8 mouse cellular contexts compared by ENCODE assay signal in genomic region chr6:90495282-90495912, GRCm38 (mm10). TPM values are rescaled to one million over a fixed set of nuclear protein-coding genes. Genes with fewer than 3 reads are reported as not detected.
DNase-seq lines count a peak whose midpoint lies in the region; ATAC-seq lines count a peak whose summit lies in the region.
"Had no signal": no experiment of that assay in that cellular context is flagged by ENCODE, and none has a peak within 500 bp of the region (broad histone marks: within the 10 kb centered on the region; RNA-seq: fewer than 3 reads in every experiment).

No protein-coding gene starts in this region.

- no peaks in the 10 kb centered on the region for H3K27me3 ChIP-seq in embryonic facial prominence, embryonic 12.5 days
- no peaks in the 10 kb centered on the region for H3K27me3 ChIP-seq in heart, embryonic 11.5 days (ENCODE audit: control insufficient read depth, insufficient read depth, low read length)
- H3K27me3 ChIP-seq in midbrain, embryonic 14.5 days (ENCODE audit: control insufficient read depth, insufficient read depth, low read length): no peaks in the 10 kb centered on the region

- H3K4me1 ChIP-seq in embryonic facial prominence, embryonic 12.5 days: no peaks in the 10 kb centered on the region
- peaks cover 11% of the 10 kb centered on the region for H3K4me1 ChIP-seq in heart, embryonic 11.5 days (ENCODE audit: control insufficient read depth, insufficient read depth, low read length)
- H3K4me1 ChIP-seq in midbrain, embryonic 14.5 days (ENCODE audit: control insufficient read depth, insufficient read depth, low read length): peaks cover 3% of the 10 kb centered on the region; the same call in 1 of the 2 replicates

- 0 out of 2 replicates have a peak overlapping the region, but pooled peaks have one; percentile 17 for H3K27ac ChIP-seq in embryonic facial prominence, embryonic 12.5 days
- H3K27ac ChIP-seq in heart, embryonic 11.5 days (ENCODE audit: low read depth, low read length): peak overlapping the region; percentile 63
- 0 out of 2 replicates have a peak overlapping the region, but pooled peaks have one; percentile 8 for H3K27ac ChIP-seq in midbrain, embryonic 14.5 days (replicated peaks; ENCODE audit: low read depth, low read length)

- no peak overlapping the region for H3K9ac ChIP-seq in embryonic facial prominence, embryonic 12.5 days
- no peak overlapping the region for H3K9ac ChIP-seq in heart, embryonic 11.5 days (ENCODE audit: low read depth, low read length)
- H3K9ac ChIP-seq in midbrain, embryonic 14.5 days (replicated peaks; ENCODE audit: low read length): no peak overlapping the region

- no peak for ATAC-seq in embryonic facial prominence, embryonic 12.5 days (ENCODE audit: insufficient number of reproducible peaks, insufficient read depth, low FRiP score, low TSS enrichment)
- peak; percentile 52; the same call in 1 of the 2 replicates for ATAC-seq in heart, embryonic 11.5 days (replicated peaks; ENCODE audit: insufficient number of reproducible peaks, low FRiP score, low TSS enrichment)
- peak; percentile 71 for ATAC-seq in midbrain, embryonic 14.5 days (ENCODE audit: low FRiP score, low TSS enrichment)

- no peaks in the 10 kb centered on the region for H3K36me3 ChIP-seq in embryonic facial prominence, embryonic 12.5 days
- no peaks in the 10 kb centered on the region for H3K36me3 ChIP-seq in heart, embryonic 11.5 days (ENCODE audit: control insufficient read depth, insufficient read depth, low read length)
- H3K36me3 ChIP-seq in midbrain, embryonic 14.5 days (ENCODE audit: control insufficient read depth, insufficient read depth, low read length): no peaks in the 10 kb centered on the region

- peak; percentile 57 for DNase-seq in left cerebral cortex, postnatal 4 days
- no peak for DNase-seq in left cerebral cortex, adult 11 months (ENCODE audit: low spot score)
- peak; percentile 67 for DNase-seq in midbrain, embryonic 14.5 days
- no peak for DNase-seq in thymus, adult 18-20 months
- no peak for DNase-seq in testis, postnatal 10 days (ENCODE audit: low spot score)
- DNase-seq: layer of hippocampus, adult 9-11 months had no signal

- no peaks in the 10 kb centered on the region for H3K9me3 ChIP-seq in embryonic facial prominence, embryonic 12.5 days
- H3K9me3 ChIP-seq in heart, embryonic 11.5 days (replicated peaks; ENCODE audit: control insufficient read depth, low read length): no peaks in the 10 kb centered on the region
- H3K9me3 ChIP-seq in midbrain, embryonic 14.5 days (ENCODE audit: control insufficient read depth, low read length): no peaks in the 10 kb centered on the region

- 45% methylated on average over 6 of the region's 7 CpGs for WGBS in embryonic facial prominence, embryonic 12.5 days
- WGBS in heart, embryonic 11.5 days (ENCODE audit: insufficient replicate concordance): 27% methylated on average over 6 of the region's 7 CpGs
- 40% methylated on average over 6 of the region's 7 CpGs for WGBS in midbrain, embryonic 14.5 days

- no peak overlapping the region for H3K4me2 ChIP-seq in embryonic facial prominence, embryonic 12.5 days (replicated peaks)
- no peak overlapping the region for H3K4me2 ChIP-seq in heart, embryonic 11.5 days
- no peak overlapping the region for H3K4me2 ChIP-seq in midbrain, embryonic 14.5 days (ENCODE audit: low read length)

- intact Hi-C loops in left cerebral cortex, postnatal 4 days (cut with DNase I): no loop called here

- no peak overlapping the region for H3K4me3 ChIP-seq in embryonic facial prominence, embryonic 12.5 days
- H3K4me3 ChIP-seq in heart, embryonic 11.5 days (ENCODE audit: low read depth, low read length): no peak overlapping the region
- no peak overlapping the region for H3K4me3 ChIP-seq in midbrain, embryonic 14.5 days (replicated peaks; ENCODE audit: low read depth, low read length)

RNA-seq across cellular contexts. Expression of gene Aldh1l1, which starts 9.2 kb away (rescaled TPM):
- total RNA-seq in left cerebral cortex, postnatal 4 days (2021): 10 to 100 TPM; 56.1 to 57.5 TPM
- 1.7 and 2.1 TPM in 2 replicates for polyA plus RNA-seq in embryonic facial prominence, embryonic 12.5 days (2016; fragmentation: Nextera tagmentation; extraction: Ambion mirVana)
- 1.00 and 1.2 TPM in 2 replicates for polyA plus RNA-seq in heart, embryonic 11.5 days (2014; fragmentation: Nextera tagmentation; extraction: Ambion mirVana)
- polyA plus RNA-seq in midbrain, embryonic 14.5 days (2014; fragmentation: Nextera tagmentation; extraction: Ambion mirVana): 44.5 and 51.9 TPM in 2 replicates

RNA-seq across cellular contexts. Expression of gene Klf15, which starts 33.0 kb away (rescaled TPM):
- total RNA-seq in left cerebral cortex, postnatal 4 days (2021): 10 to 100 TPM; 11.7 to 12.3 TPM
- polyA plus RNA-seq in embryonic facial prominence, embryonic 12.5 days (2016; fragmentation: Nextera tagmentation; extraction: Ambion mirVana): 4.5 TPM in 2 replicates
- 6.0 and 6.2 TPM in 2 replicates for polyA plus RNA-seq in heart, embryonic 11.5 days (2014; fragmentation: Nextera tagmentation; extraction: Ambion mirVana)
- 13.9 and 14.2 TPM in 2 replicates for polyA plus RNA-seq in midbrain, embryonic 14.5 days (2014; fragmentation: Nextera tagmentation; extraction: Ambion mirVana)

Comparison
In these comparisons a context has a peak if more than half of its experiments do, and no peak if none do; other contexts are left out.
1. DNase-seq: peak in left cerebral cortex, postnatal 4 days (single experiment) and midbrain, embryonic 14.5 days (single experiment); none in left cerebral cortex, adult 11 months (single experiment), thymus, adult 18-20 months (0 of 2) and testis, postnatal 10 days (single experiment).
2. H3K27ac ChIP-seq: peak in every context shown above with its lines; median percentile 63 in heart, embryonic 11.5 days; 17 in embryonic facial prominence, embryonic 12.5 days; 8 in midbrain, embryonic 14.5 days.
3. RNA of gene Aldh1l1, which starts 9.2 kb away (polyA plus RNA-seq): 44.5 to 51.9 TPM in midbrain, embryonic 14.5 days; 1.7 to 2.1 TPM in embryonic facial prominence, embryonic 12.5 days and 1.00 to 1.2 TPM in heart, embryonic 11.5 days; every median in the first group is over 10 times any median in the second.